Mouse (Mus musculus): Measurements from ENCODE around the gene Tada2a. TPM values are rescaled to one million over a fixed set of nuclear protein-coding genes. Genes with fewer than 3 reads are reported as not detected.

Gene Tada2a
- total RNA-seq (2014; rRNA removed) (24.8 and 26.1 TPM in 2 replicates), polyA plus RNA-seq (2015; fragmentation: Nextera tagmentation; extraction: Ambion mirVana) (29.0 and 30.1 TPM in 2 replicates)

- H3K4me3 ChIP-seq (ENCODE audit: low read depth, low read length) = peak within 1 kb of the TSS; percentile 73
- no peak for TF ChIP-seq CTCF (IDR thresholded peaks at IDR 0.05; ENCODE audit: low read depth)
- 2% methylated on average over 58 of the region's 83 CpGs for WGBS
- DNase-seq (peak; percentile 94), ATAC-seq (peak; percentile 96)
- no peaks in the 10 kb centered on the region for H3K27me3 ChIP-seq (ENCODE audit: insufficient read depth, low read length)
- no peaks in the 10 kb centered on the region for H3K9me3 ChIP-seq (ENCODE audit: low read length)
- H3K27ac ChIP-seq (ENCODE audit: low read depth, low read length) = peak within 1 kb of the TSS; percentile 81
- H3K4me1 ChIP-seq (ENCODE audit: insufficient read depth) = peaks cover 8% of the 10 kb centered on the region; the same call in 1 of the 2 replicates
- peaks cover 21% of the 10 kb centered on the region for H3K36me3 ChIP-seq (ENCODE audit: insufficient read depth)
- peak within 1 kb of the TSS; percentile 68 for H3K4me2 ChIP-seq (ENCODE audit: low read depth)
- peak within 1 kb of the TSS; percentile 77 for H3K9ac ChIP-seq
Observed at GRCm38 (mm10) chr11:84128943-84129798, at the start of gene Tada2a, which contains the start of gene Acaca. Gene Tada2a (minus strand): TSS chr11:84129600. Gene Acaca (plus strand): TSS chr11:84129672.

DNA sequence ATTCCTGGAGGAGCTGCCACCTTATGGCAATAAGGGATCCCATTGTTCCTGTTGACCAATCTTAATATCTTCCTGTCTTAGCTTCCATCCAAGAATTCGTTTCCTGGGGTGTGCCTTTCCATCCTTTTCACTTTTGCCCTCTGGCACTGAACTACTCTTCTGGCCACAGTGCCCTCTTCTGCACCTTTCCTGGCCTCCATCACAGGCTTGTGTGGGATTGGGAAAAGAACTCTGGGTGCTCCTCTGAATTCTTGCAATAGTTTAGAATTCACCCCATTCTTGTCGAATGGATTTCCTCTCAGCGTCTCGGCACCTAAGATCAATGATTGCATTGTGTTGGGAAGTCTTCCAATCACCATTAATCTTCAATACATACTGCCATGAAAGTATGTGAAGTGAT, 49.2 kb upstream of the Tada2a start:
- H3K9ac ChIP-seq = no peak overlapping the region
- H3K27ac ChIP-seq (ENCODE audit: low read depth, low read length) = no peak overlapping the region

DNA sequence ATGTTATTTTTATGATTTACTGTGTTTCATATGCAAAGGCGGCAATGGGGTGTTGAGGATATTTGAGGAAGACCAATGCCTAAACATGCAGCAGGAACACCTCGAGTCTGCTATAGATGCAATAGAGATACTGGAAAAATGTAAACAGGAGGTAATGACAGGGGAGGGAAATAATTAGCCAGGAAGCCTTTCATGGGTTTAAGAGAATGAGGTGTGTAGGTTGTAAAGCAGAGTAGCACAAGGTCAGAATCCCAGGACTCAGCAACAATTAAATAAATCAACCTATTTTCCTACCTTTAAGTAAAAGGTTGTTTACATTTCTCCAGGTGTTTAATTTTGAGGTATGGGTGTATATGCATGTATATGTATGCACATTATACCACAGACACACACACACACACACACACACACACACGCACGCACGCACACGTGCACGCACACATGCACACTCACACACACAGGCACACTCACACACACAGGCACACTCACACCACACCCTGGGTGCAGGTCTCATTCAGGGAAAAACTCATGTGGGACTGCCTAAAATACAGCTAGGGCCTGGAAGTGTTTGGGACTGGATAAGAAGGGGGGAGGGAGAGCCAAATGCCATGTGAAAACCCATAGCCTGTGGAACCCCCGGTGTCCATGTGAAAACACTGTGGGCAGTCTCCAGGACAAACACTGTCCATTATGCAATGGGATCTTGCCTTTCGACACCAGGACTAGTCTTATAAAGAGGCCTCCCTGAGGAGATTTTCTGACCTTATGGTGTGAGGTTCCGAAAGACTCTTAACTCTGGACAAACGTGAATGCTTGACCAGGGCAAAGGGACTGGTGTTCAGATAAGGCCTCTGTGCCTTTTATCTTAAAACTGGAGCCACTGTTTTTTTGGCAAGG, 43.4 kb upstream of the Tada2a start:
- no peaks in the 10 kb centered on the region for H3K27me3 ChIP-seq (ENCODE audit: insufficient read depth, low read length)
- H3K9ac ChIP-seq = no peak overlapping the region
- H3K4me2 ChIP-seq (ENCODE audit: low read depth) = no peak overlapping the region
- no peaks in the 10 kb centered on the region; the same call in 1 of the 2 replicates for H3K4me1 ChIP-seq (ENCODE audit: insufficient read depth)
- 67% methylated on average over 11 of the region's 11 CpGs for WGBS
- TF ChIP-seq CTCF (IDR thresholded peaks at IDR 0.05; ENCODE audit: low read depth) = no peak
- no peaks in the 10 kb centered on the region for H3K36me3 ChIP-seq (ENCODE audit: insufficient read depth)
- H3K27ac ChIP-seq (ENCODE audit: low read depth, low read length) = no peak overlapping the region
- DNase-seq (no peak), ATAC-seq (no peak)
- no peak overlapping the region for H3K4me3 ChIP-seq (ENCODE audit: low read depth, low read length)
- H3K9me3 ChIP-seq (ENCODE audit: low read length) = no peaks in the 10 kb centered on the region

More for the DNA sequence above, 49.2 kb upstream of the Tada2a start:
- Histone ChIP-seq H3K4me2 (ENCODE audit: low read depth) (peak overlapping the region; percentile 75), H3K4me1 (ENCODE audit: insufficient read depth) (peaks cover 12% of the 10 kb centered on the region), H3K9me3 (ENCODE audit: low read length) (no peaks in the 10 kb centered on the region), H3K4me3 (ENCODE audit: low read depth, low read length) (no peak overlapping the region; the same call in 1 of the 2 replicates), H3K36me3 (ENCODE audit: insufficient read depth) (no peaks in the 10 kb centered on the region), H3K27me3 (ENCODE audit: insufficient read depth, low read length) (no peaks in the 10 kb centered on the region)
- WGBS = 32% methylated on average over 4 of the region's 4 CpGs
- ATAC-seq = no peak
- DNase-seq = no peak
- TF ChIP-seq CTCF (IDR thresholded peaks at IDR 0.05; ENCODE audit: low read depth) = no peak

DNA sequence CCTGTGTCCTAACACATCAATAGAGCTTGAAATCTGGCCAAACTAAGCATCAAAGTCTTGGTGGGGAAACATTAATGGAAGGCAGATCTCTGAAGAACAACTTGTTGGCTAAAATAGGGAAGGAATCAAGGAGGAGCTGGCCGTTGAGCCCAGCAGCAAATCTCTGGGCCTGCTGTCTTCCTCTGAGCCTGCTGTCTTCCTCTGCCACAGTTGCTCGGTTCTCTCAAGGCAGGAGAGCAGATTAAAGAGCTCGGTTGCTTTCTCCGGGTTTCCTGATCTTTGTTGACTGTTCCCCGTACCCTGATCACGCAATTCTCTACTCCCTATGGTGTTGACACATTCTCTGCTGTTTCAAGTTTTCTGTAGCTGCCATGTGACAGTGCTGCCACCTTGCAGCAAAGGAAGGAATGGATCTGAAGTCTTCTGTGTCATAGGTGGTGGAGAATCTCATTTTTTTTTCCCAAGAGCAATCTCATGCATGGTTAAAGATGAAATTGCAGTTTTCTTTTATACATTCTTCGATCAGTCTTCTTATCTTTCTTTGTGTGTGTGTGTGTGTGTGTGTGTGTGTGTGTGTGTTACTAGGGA, 39.4 kb upstream of the Tada2a start:
- Histone ChIP-seq H3K4me2 (ENCODE audit: low read depth) (peak overlapping the region; percentile 10; the same call in 1 of the 2 replicates), H3K9me3 (ENCODE audit: low read length) (no peaks in the 10 kb centered on the region), H3K4me1 (ENCODE audit: insufficient read depth) (no peaks in the 10 kb centered on the region; the same call in 1 of the 2 replicates), H3K27me3 (ENCODE audit: insufficient read depth, low read length) (no peaks in the 10 kb centered on the region), H3K36me3 (ENCODE audit: insufficient read depth) (no peaks in the 10 kb centered on the region), H3K4me3 (ENCODE audit: low read depth, low read length) (no peak overlapping the region), H3K9ac (no peak overlapping the region), H3K27ac (ENCODE audit: low read depth, low read length) (no peak overlapping the region)
- TF ChIP-seq CTCF (IDR thresholded peaks at IDR 0.05; ENCODE audit: low read depth) = peak; percentile 82
- peak; percentile 78 for ATAC-seq
- 22% methylated on average over 7 of the region's 7 CpGs for WGBS
- DNase-seq = peak; percentile 57

DNA sequence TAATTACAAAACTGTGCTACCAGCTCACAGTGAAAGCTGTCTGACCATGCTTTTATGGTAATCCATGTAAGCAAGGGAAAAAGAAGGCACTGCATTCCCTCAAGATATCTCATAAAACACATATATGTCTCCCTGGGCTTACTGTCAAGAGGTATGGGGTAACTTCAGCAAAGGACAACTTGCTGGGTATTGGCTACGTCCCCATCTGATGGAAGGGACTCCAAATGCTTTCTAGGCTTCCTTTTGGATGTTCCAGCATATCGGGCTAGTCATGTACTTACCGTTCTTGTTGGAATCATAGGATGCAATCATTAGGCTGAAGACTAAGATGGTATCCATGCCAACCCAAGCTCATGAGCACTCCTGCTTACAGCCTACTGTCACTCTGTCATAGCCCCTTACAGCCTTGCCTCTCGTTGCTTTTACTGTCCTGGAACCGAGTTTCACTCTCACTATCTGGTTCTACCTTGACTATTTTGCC, 37.7 kb upstream of the Tada2a start, which contains the start of gene Gm11437:
Gene Gm11437, minus strand, starts transcription at position 431 of the 481 bp plus-strand sequence.
- no peak for ATAC-seq
- WGBS = 85% methylated on average over 5 of the region's 5 CpGs
- TF ChIP-seq CTCF (IDR thresholded peaks at IDR 0.05; ENCODE audit: low read depth) = no peak

GRCm38 (mm10) chr11:84164561-84164960, 35.2 kb upstream of the Tada2a start:
- ATAC-seq = no peak
- TF ChIP-seq CTCF (IDR thresholded peaks at IDR 0.05; ENCODE audit: low read depth) = no peak
- no peak for DNase-seq
- Histone ChIP-seq H3K27me3 (ENCODE audit: insufficient read depth, low read length) (no peaks in the 10 kb centered on the region), H3K27ac (ENCODE audit: low read depth, low read length) (no peak overlapping the region), H3K36me3 (ENCODE audit: insufficient read depth) (no peaks in the 10 kb centered on the region), H3K4me2 (ENCODE audit: low read depth) (no peak overlapping the region), H3K9me3 (ENCODE audit: low read length) (no peaks in the 10 kb centered on the region), H3K4me1 (ENCODE audit: insufficient read depth) (no peaks in the 10 kb centered on the region; the same call in 1 of the 2 replicates), H3K9ac (no peak overlapping the region), H3K4me3 (ENCODE audit: low read depth, low read length) (no peak overlapping the region)
- 71% methylated on average over 4 of the region's 4 CpGs for WGBS

More for the DNA sequence above, 37.7 kb upstream of the Tada2a start, which contains the start of gene Gm11437:
- no peak for DNase-seq
- Histone ChIP-seq H3K4me3 (ENCODE audit: low read depth, low read length) (no peak within 1 kb of the TSS), H3K27me3 (ENCODE audit: insufficient read depth, low read length) (no peaks in the 10 kb centered on the region), H3K4me2 (ENCODE audit: low read depth) (no peak within 1 kb of the TSS), H3K9me3 (ENCODE audit: low read length) (no peaks in the 10 kb centered on the region), H3K4me1 (ENCODE audit: insufficient read depth) (no peaks in the 10 kb centered on the region; the same call in 1 of the 2 replicates), H3K27ac (ENCODE audit: low read depth, low read length) (no peak within 1 kb of the TSS), H3K36me3 (ENCODE audit: insufficient read depth) (no peaks in the 10 kb centered on the region), H3K9ac (no peak within 1 kb of the TSS)

Measured in forebrain, postnatal 0 days (tissue).